Mouse (Mus musculus) heart, embryonic 10.5 days (tissue): ENCODE measurements around the gene Stx1b. TPM values are rescaled to one million over a fixed set of nuclear protein-coding genes. Genes with fewer than 3 reads are reported as not detected.

Experiments
- polyA plus RNA-seq: library from polyadenylated mRNA; unstranded; fragments of >200 nt; fragmentation: Nextera tagmentation; extraction: Ambion mirVana; gene quantifications from 2 replicates; pipeline ENCODE4 v1.2.1, GENCODE M21; 2016

Stx1b gene
- polyA plus RNA-seq, 1 experiment from 2014 or later: 3.2 TPM

Other genes with a start within 250 kb of the Stx1b start
- 9.5 and 10.2 TPM in 2 replicates for gene Ccdc189, start 236.0 kb downstream of the Stx1b start, polyA plus RNA-seq
- gene Rnf40, start 235.8 kb downstream of the Stx1b start, polyA plus RNA-seq: 37.5 and 46.3 TPM in 2 replicates
- 13.0 and 13.8 TPM in 2 replicates for gene Zfp629, start 208.8 kb downstream of the Stx1b start, polyA plus RNA-seq
- 32.3 and 59.4 TPM in 2 replicates for gene Bcl7c, start 115.6 kb downstream of the Stx1b start, polyA plus RNA-seq
- gene Ctf1, start 111.8 kb downstream of the Stx1b start, polyA plus RNA-seq: 3.4 and 6.5 TPM in 2 replicates
- 0.26 TPM in 1 of 2 replicates, not detected in the other for gene Ctf2, start 92.4 kb downstream of the Stx1b start, polyA plus RNA-seq
- gene Fbxl19, start 80.0 kb downstream of the Stx1b start, polyA plus RNA-seq: 3.4 and 4.8 TPM in 2 replicates
- gene Orai3, start 54.7 kb downstream of the Stx1b start, polyA plus RNA-seq: 12.9 and 19.8 TPM in 2 replicates
- gene Setd1a, start 47.9 kb downstream of the Stx1b start, polyA plus RNA-seq: 13.2 and 23.7 TPM in 2 replicates
- not detected in 2 replicates for gene Gm49388, start 38.9 kb downstream of the Stx1b start, polyA plus RNA-seq
- 14.9 and 17.1 TPM in 2 replicates for gene Hsd3b7, start 23.9 kb downstream of the Stx1b start, polyA plus RNA-seq
- gene Stx4a, start 255 bp downstream of the Stx1b start, polyA plus RNA-seq: 32.4 and 36.3 TPM in 2 replicates
- gene Zfp646, start 51.7 kb upstream of the Stx1b start, polyA plus RNA-seq: 10.6 and 11.7 TPM in 2 replicates
- 15.7 and 21.7 TPM in 2 replicates for gene Zfp668, start 52.3 kb upstream of the Stx1b start, polyA plus RNA-seq
- gene Prss53, start 66.4 kb upstream of the Stx1b start, polyA plus RNA-seq: 1.2 and 1.9 TPM in 2 replicates
- not detected in 2 replicates for gene Gm21974, start 70.9 kb upstream of the Stx1b start, polyA plus RNA-seq
- 81.7 and 89.4 TPM in 2 replicates for gene Vkorc1, start 71.1 kb upstream of the Stx1b start, polyA plus RNA-seq
- gene Bckdk, start 79.5 kb upstream of the Stx1b start, polyA plus RNA-seq: 143 and 176 TPM in 2 replicates
- 31.0 and 39.7 TPM in 2 replicates for gene Kat8, start 88.0 kb upstream of the Stx1b start, polyA plus RNA-seq
- gene Prss8, start 105.6 kb upstream of the Stx1b start, polyA plus RNA-seq: 2.3 and 8.9 TPM in 2 replicates
- gene Prss36, start 122.2 kb upstream of the Stx1b start, polyA plus RNA-seq: 10.9 and 13.0 TPM in 2 replicates
- 280 and 362 TPM in 2 replicates for gene Fus, start 142.9 kb upstream of the Stx1b start, polyA plus RNA-seq
- 27.8 and 35.5 TPM in 2 replicates for gene Pycard, start 169.3 kb upstream of the Stx1b start, polyA plus RNA-seq
- gene Trim72, start 179.4 kb upstream of the Stx1b start, polyA plus RNA-seq: 0.40 and 1.2 TPM in 2 replicates
- gene Itgam, start 238.1 kb upstream of the Stx1b start, polyA plus RNA-seq: 0.06 and 0.25 TPM in 2 replicates
- 0.09 TPM in 1 of 2 replicates, not detected in the other for gene Gm49368, start 238.1 kb upstream of the Stx1b start, polyA plus RNA-seq